20 mouse cellular contexts compared by ENCODE assay signal in the genomic region with DNA sequence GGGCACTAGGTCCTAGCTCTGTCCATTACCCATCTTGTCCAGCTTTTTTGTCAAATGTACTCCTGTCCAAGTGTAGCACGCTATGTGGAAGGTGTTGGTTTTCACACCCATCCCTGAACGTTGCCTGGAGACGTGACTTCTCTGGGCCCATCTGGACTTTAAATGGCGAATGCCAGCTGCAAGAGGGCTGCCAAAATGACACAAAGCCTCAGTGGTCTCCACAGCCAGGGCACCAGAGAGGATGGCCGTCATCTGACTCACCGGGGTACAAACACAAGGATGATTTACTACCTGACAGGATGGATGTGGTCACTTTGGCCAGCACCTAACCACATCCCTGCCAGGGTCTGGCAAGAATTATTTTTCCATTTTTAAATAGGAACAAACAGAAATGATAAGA.
DNase-seq lines count a peak whose midpoint lies in the region; ATAC-seq lines count a peak whose summit lies in the region.
"Had no signal": no experiment of that assay in that cellular context is flagged by ENCODE, and none has a peak within 500 bp of the region (broad histone marks: within the 10 kb centered on the region; RNA-seq: fewer than 3 reads in every experiment).

No protein-coding gene starts in this region.

- peaks cover 94% of the 10 kb centered on the region for H3K4me1 ChIP-seq in neural tube, embryonic 13.5 days (replicated peaks)
- peaks cover 63% of the 10 kb centered on the region for H3K4me1 ChIP-seq in midbrain, embryonic 12.5 days

- peak; percentile 53 to 66 for DNase-seq in cerebellum, postnatal 10 days
- DNase-seq in cerebellum, adult 8-10 months = no peak
- DNase-seq in neural tube, embryonic 10.5 days (ENCODE audit: extremely low spot score, low spot score) = no peak
- DNase-seq in ovary, postnatal 36 days (ENCODE audit: low spot score) = no peak
- DNase-seq in right cerebral cortex, postnatal 10 days (ENCODE audit: low spot score in 2 of 2) = no peak
- DNase-seq in lung, postnatal 4 days = no peak
- DNase-seq: gastrocnemius, postnatal 25 days; heart, postnatal 4 days; kidney, adult 2 months; kidney, postnatal 4 days; layer of hippocampus, postnatal 36 days; lung, postnatal 10 days; right cerebral cortex, postnatal 14 days; thymus, postnatal 4 days had no signal

- H3K27ac ChIP-seq in neural tube, embryonic 13.5 days (replicated peaks) = peak overlapping the region; percentile 84
- H3K27ac ChIP-seq in midbrain, embryonic 12.5 days (replicated peaks) = peak overlapping the region; percentile 75
- H3K27ac ChIP-seq: embryonic facial prominence, embryonic 15.5 days; heart, embryonic 13.5 days; limb, embryonic 12.5 days; liver, embryonic 14.5 days had no signal

- H3K27me3 ChIP-seq in neural tube, embryonic 13.5 days = no peaks in the 10 kb centered on the region
- no peaks in the 10 kb centered on the region for H3K27me3 ChIP-seq in midbrain, embryonic 12.5 days
- H3K27me3 ChIP-seq: embryonic facial prominence, embryonic 15.5 days; heart, embryonic 13.5 days; limb, embryonic 12.5 days had no signal

- WGBS in neural tube, embryonic 13.5 days = 26% methylated on average over 6 of the region's 6 CpGs
- 85% methylated on average over 6 of the region's 6 CpGs for WGBS in midbrain, embryonic 12.5 days

- H3K9me3 ChIP-seq in neural tube, embryonic 13.5 days = no peaks in the 10 kb centered on the region
- H3K9me3 ChIP-seq in midbrain, embryonic 12.5 days = no peaks in the 10 kb centered on the region
- H3K9me3 ChIP-seq: embryonic facial prominence, embryonic 15.5 days; heart, embryonic 13.5 days; limb, embryonic 12.5 days had no signal

- no peak overlapping the region for H3K9ac ChIP-seq in neural tube, embryonic 13.5 days
- H3K9ac ChIP-seq in midbrain, embryonic 12.5 days (replicated peaks) = no peak overlapping the region; the same call in 1 of the 2 replicates
- H3K9ac ChIP-seq: embryonic facial prominence, embryonic 15.5 days; heart, embryonic 13.5 days; limb, embryonic 12.5 days; liver, embryonic 14.5 days had no signal

- H3K4me2 ChIP-seq in neural tube, embryonic 13.5 days = no peak overlapping the region
- H3K4me2 ChIP-seq in midbrain, embryonic 12.5 days (replicated peaks) = no peak overlapping the region
- H3K4me2 ChIP-seq: embryonic facial prominence, embryonic 15.5 days; heart, embryonic 13.5 days; limb, embryonic 12.5 days had no signal

- no peak overlapping the region for H3K4me3 ChIP-seq in neural tube, embryonic 13.5 days
- no peak overlapping the region for H3K4me3 ChIP-seq in midbrain, embryonic 12.5 days
- H3K4me3 ChIP-seq: embryonic facial prominence, embryonic 15.5 days; heart, embryonic 13.5 days; limb, embryonic 12.5 days had no signal

- H3K36me3 ChIP-seq in neural tube, embryonic 13.5 days = no peaks in the 10 kb centered on the region
- H3K36me3 ChIP-seq in midbrain, embryonic 12.5 days = no peaks in the 10 kb centered on the region

- no peak for ATAC-seq in neural tube, embryonic 13.5 days (ENCODE audit: low read depth)
- no peak for ATAC-seq in midbrain, embryonic 12.5 days (ENCODE audit: low FRiP score, low read depth)

Comparison
In these comparisons a context has a peak if more than half of its experiments do, and no peak if none do; other contexts are left out.
1. DNase-seq: peak in cerebellum, postnatal 10 days (2 of 2); none in cerebellum, adult 8-10 months (single experiment), neural tube, embryonic 10.5 days (single experiment), ovary, postnatal 36 days (single experiment), right cerebral cortex, postnatal 10 days (0 of 2) and lung, postnatal 4 days (0 of 2).